Mouse (Mus musculus): Measurements from ENCODE around the gene D2hgdh.
A peak's percentile ranks its signal among the peaks of the same experiment; 100 is the strongest.

Gene D2hgdh

GRCm38 (mm10) chr1:93824609-93825008 lies at the start of gene D2hgdh:
Gene D2hgdh, plus strand, starts transcription at chr1:93824909.
- ATAC-seq (ENCODE audit: low TSS enrichment): peak; percentile 7

- ATAC-seq (ENCODE audit: low TSS enrichment): no peak
These were observed 48.0 kb upstream of the D2hgdh start for GRCm38 (mm10) chr1:93776686-93777085.

- ATAC-seq (ENCODE audit: low TSS enrichment): no peak
These were observed 37.8 kb upstream of the D2hgdh start for GRCm38 (mm10) chr1:93786912-93787311.

- no peak for ATAC-seq (ENCODE audit: low TSS enrichment)
These were observed 30.2 kb upstream of the D2hgdh start for GRCm38 (mm10) chr1:93794526-93794925.

GRCm38 (mm10) chr1:93795886-93796285 lies 28.8 kb upstream of the D2hgdh start:
- ATAC-seq (ENCODE audit: low TSS enrichment): peak; percentile 18; the same call in 1 of the 2 replicates

GRCm38 (mm10) chr1:93800670-93801503 lies 23.8 kb upstream of the D2hgdh start:
- ATAC-seq (ENCODE audit: low TSS enrichment): no peak

- ATAC-seq (ENCODE audit: low TSS enrichment): peak; percentile 69
These were observed 22.9 kb upstream of the D2hgdh start, which contains the start of gene Dtymk for GRCm38 (mm10) chr1:93801741-93802238. Gene Dtymk, minus strand, starts transcription at chr1:93801934.

- no peak for ATAC-seq (ENCODE audit: low TSS enrichment)
These were observed 21.9 kb upstream of the D2hgdh start for GRCm38 (mm10) chr1:93802771-93803170.

- peak; percentile 74 for ATAC-seq (ENCODE audit: low TSS enrichment)
These were observed 20.9 kb upstream of the D2hgdh start, which contains the start of gene Ing5 for GRCm38 (mm10) chr1:93803556-93804507. Gene Ing5, plus strand, starts transcription at chr1:93803965.

GRCm38 (mm10) chr1:93804818-93805217 lies 19.9 kb upstream of the D2hgdh start:
- ATAC-seq (ENCODE audit: low TSS enrichment): no peak

- no peak for ATAC-seq (ENCODE audit: low TSS enrichment)
These were observed 19.3 kb upstream of the D2hgdh start for GRCm38 (mm10) chr1:93805221-93805951.

- ATAC-seq (ENCODE audit: low TSS enrichment): no peak
These were observed 15.8 kb upstream of the D2hgdh start for GRCm38 (mm10) chr1:93808871-93809270.

- ATAC-seq (ENCODE audit: low TSS enrichment): no peak
These were observed 14.7 kb upstream of the D2hgdh start for GRCm38 (mm10) chr1:93810011-93810410.

- ATAC-seq (ENCODE audit: low TSS enrichment): peak; percentile 22; the same call in 1 of the 2 replicates
These were observed 13.1 kb upstream of the D2hgdh start for GRCm38 (mm10) chr1:93811495-93812039.

GRCm38 (mm10) chr1:93817823-93818532 lies 6.7 kb upstream of the D2hgdh start:
- no peak for ATAC-seq (ENCODE audit: low TSS enrichment)

GRCm38 (mm10) chr1:93818722-93819121 lies 6.0 kb upstream of the D2hgdh start:
- ATAC-seq (ENCODE audit: low TSS enrichment): no peak

GRCm38 (mm10) chr1:93823796-93824495 lies 763 bp upstream of the D2hgdh start:
- ATAC-seq (ENCODE audit: low TSS enrichment): no peak

- ATAC-seq (ENCODE audit: low TSS enrichment): peak; percentile 90
These were observed 481 bp downstream of the D2hgdh start for GRCm38 (mm10) chr1:93825105-93825674.

- peak; percentile 35 for ATAC-seq (ENCODE audit: low TSS enrichment)
These were observed 1.2 kb downstream of the D2hgdh start for GRCm38 (mm10) chr1:93825771-93826539.
